ENCODE assay signal across 11 mouse cellular contexts in the genomic region with DNA sequence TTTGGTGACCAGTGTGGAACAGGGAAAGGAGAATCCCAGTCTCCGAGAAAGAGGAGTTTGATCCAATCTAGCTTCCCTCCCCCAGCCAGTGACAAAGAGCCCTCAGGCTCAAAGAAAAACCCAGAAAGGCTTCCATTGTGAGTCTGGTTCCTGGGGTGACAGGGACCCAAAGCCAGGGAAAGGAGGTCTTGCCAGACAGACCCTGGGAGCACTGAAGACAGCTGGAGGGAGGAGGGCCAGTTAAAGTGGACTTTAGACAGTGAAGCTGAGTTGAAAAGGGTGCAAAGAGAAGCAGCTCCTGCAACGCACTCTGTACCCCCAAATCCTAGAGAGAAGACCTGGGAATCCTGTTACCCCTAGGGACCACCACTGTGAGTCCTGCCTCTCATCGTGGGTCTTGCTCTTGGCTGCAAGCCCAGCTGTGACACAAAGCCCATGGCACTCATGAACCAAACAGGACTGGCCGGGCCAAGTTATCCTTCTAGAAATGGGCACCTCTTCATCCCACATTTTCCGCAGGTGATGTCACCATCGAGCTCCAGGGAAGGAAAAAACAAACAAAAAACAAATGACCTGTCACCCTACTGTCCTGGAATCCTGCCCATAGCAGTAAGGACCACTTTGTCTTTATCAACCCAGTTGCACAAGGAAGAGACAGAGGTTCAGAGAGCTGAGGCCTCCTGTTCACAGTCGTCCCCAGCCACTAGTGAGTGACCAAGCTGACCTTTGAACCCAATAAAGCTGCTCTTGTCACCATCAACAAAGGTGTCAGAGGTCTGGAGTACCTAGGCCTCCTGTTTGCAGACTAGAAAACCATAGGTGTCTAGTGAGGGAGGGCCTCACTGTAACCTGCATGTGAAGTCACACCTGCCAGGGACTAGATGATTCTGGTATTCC. TPM values are rescaled to one million over a fixed set of nuclear protein-coding genes. Genes with fewer than 3 reads are reported as not detected.
DNase-seq lines count a peak whose midpoint lies in the region; ATAC-seq and TF ChIP-seq lines count a peak whose summit lies in the region.
"Had no signal": no experiment of that assay in that cellular context is flagged by ENCODE, and none has a peak within 500 bp of the region (broad histone marks: within the 10 kb centered on the region; RNA-seq: fewer than 3 reads in every experiment).

No protein-coding gene starts in this region.

- TF ChIP-seq CTCF in olfactory bulb, adult 2 months (IDR thresholded peaks at IDR 0.05; ENCODE audit: insufficient read depth, low read depth, low read length), result no peak

- TF ChIP-seq POLR2A in olfactory bulb, adult 2 months (IDR thresholded peaks at IDR 0.05; ENCODE audit: insufficient read depth, low read depth, low read length), result no peak

- ATAC-seq in heart, embryonic 15.5 days (replicated peaks; ENCODE audit: insufficient number of reproducible peaks, insufficient read depth, low FRiP score, low read depth), result no peak
- peak; percentile 39; the same call in 1 of the 2 replicates for ATAC-seq in midbrain, embryonic 15.5 days (replicated peaks)
- ATAC-seq in midbrain, embryonic 13.5 days, result no peak
- ATAC-seq in hindbrain, embryonic 15.5 days (ENCODE audit: low FRiP score, low read depth), result peak; percentile 80

- H3K27me3 ChIP-seq in heart, embryonic 15.5 days, result 0 out of 2 replicates have a peak, but pooled peaks cover 3% of the 10 kb centered on the region
- H3K27me3 ChIP-seq in midbrain, embryonic 15.5 days (replicated peaks), result no peaks in the 10 kb centered on the region
- H3K27me3 ChIP-seq in midbrain, embryonic 13.5 days, result no peaks in the 10 kb centered on the region
- no peaks in the 10 kb centered on the region for H3K27me3 ChIP-seq in hindbrain, embryonic 15.5 days

- no peak overlapping the region for H3K9ac ChIP-seq in heart, embryonic 15.5 days
- no peak overlapping the region for H3K9ac ChIP-seq in midbrain, embryonic 15.5 days
- H3K9ac ChIP-seq in midbrain, embryonic 13.5 days (replicated peaks), result no peak overlapping the region
- no peak overlapping the region for H3K9ac ChIP-seq in hindbrain, embryonic 15.5 days

- H3K27ac ChIP-seq in heart, embryonic 15.5 days, result peak overlapping the region; percentile 34
- peak overlapping the region; percentile 65 for H3K27ac ChIP-seq in midbrain, embryonic 15.5 days
- no peak overlapping the region for H3K27ac ChIP-seq in midbrain, embryonic 13.5 days
- H3K27ac ChIP-seq in hindbrain, embryonic 15.5 days (replicated peaks), result peak overlapping the region; percentile 80
- H3K27ac ChIP-seq in olfactory bulb, adult 2 months (ENCODE audit: insufficient read depth, low read depth, low read length), result peak overlapping the region; percentile 56

- H3K4me2 ChIP-seq in heart, embryonic 15.5 days, result no peak overlapping the region
- no peak overlapping the region for H3K4me2 ChIP-seq in midbrain, embryonic 15.5 days
- no peak overlapping the region for H3K4me2 ChIP-seq in midbrain, embryonic 13.5 days (replicated peaks)
- no peak overlapping the region for H3K4me2 ChIP-seq in hindbrain, embryonic 15.5 days

- WGBS in heart, embryonic 15.5 days, result 52% methylated on average over 7 of the region's 7 CpGs
- 61% methylated on average over 7 of the region's 7 CpGs for WGBS in midbrain, embryonic 15.5 days
- 71% methylated on average over 7 of the region's 7 CpGs for WGBS in midbrain, embryonic 13.5 days
- WGBS in hindbrain, embryonic 15.5 days, result 59% methylated on average over 7 of the region's 7 CpGs
- WGBS in olfactory bulb, adult 2 months, result 57% methylated on average over 7 of the region's 7 CpGs

- peaks cover 9% of the 10 kb centered on the region for H3K4me1 ChIP-seq in heart, embryonic 15.5 days (replicated peaks)
- H3K4me1 ChIP-seq in midbrain, embryonic 15.5 days, result peaks cover 3% of the 10 kb centered on the region; the same call in 1 of the 2 replicates
- peaks cover 3% of the 10 kb centered on the region; the same call in 1 of the 2 replicates for H3K4me1 ChIP-seq in midbrain, embryonic 13.5 days (replicated peaks)
- H3K4me1 ChIP-seq in hindbrain, embryonic 15.5 days (replicated peaks), result peaks cover 4% of the 10 kb centered on the region; the same call in 1 of the 2 replicates
- no peaks in the 10 kb centered on the region for H3K4me1 ChIP-seq in olfactory bulb, adult 2 months (ENCODE audit: control insufficient read depth, insufficient read depth, low read length)

- no peak for DNase-seq in heart, adult 11 months
- DNase-seq in retina, embryonic 14.5 days (ENCODE audit: low spot score), result no peak
- DNase-seq in gastrocnemius, postnatal 10 days, result no peak
- DNase-seq: heart, postnatal 36 days had no signal

- no peak overlapping the region for H3K4me3 ChIP-seq in heart, embryonic 15.5 days
- H3K4me3 ChIP-seq in midbrain, embryonic 15.5 days, result no peak overlapping the region
- no peak overlapping the region for H3K4me3 ChIP-seq in midbrain, embryonic 13.5 days (replicated peaks)
- H3K4me3 ChIP-seq in hindbrain, embryonic 15.5 days, result no peak overlapping the region
- H3K4me3 ChIP-seq in olfactory bulb, adult 2 months (ENCODE audit: insufficient read depth, low read depth, low read length), result no peak overlapping the region
- H3K4me3 ChIP-seq: myocyte had no signal

- no peaks in the 10 kb centered on the region for H3K36me3 ChIP-seq in heart, embryonic 15.5 days
- H3K36me3 ChIP-seq in midbrain, embryonic 15.5 days (replicated peaks), result no peaks in the 10 kb centered on the region
- no peaks in the 10 kb centered on the region for H3K36me3 ChIP-seq in midbrain, embryonic 13.5 days
- H3K36me3 ChIP-seq in hindbrain, embryonic 15.5 days, result no peaks in the 10 kb centered on the region

- H3K9me3 ChIP-seq in heart, embryonic 15.5 days (replicated peaks), result no peaks in the 10 kb centered on the region
- no peaks in the 10 kb centered on the region for H3K9me3 ChIP-seq in midbrain, embryonic 15.5 days
- no peaks in the 10 kb centered on the region for H3K9me3 ChIP-seq in midbrain, embryonic 13.5 days
- H3K9me3 ChIP-seq in hindbrain, embryonic 15.5 days, result no peaks in the 10 kb centered on the region

RNA-seq across cellular contexts. Expression of a gene that starts 11.2 kb away (rescaled TPM):
- not detected in 2 replicates for polyA plus RNA-seq in heart, embryonic 15.5 days (2015; fragmentation: Nextera tagmentation; extraction: Ambion mirVana)
- polyA plus RNA-seq in midbrain, embryonic 15.5 days (2015; fragmentation: Nextera tagmentation; extraction: Ambion mirVana), result not detected in 2 replicates
- polyA plus RNA-seq in midbrain, embryonic 13.5 days (2015; fragmentation: Nextera tagmentation; extraction: Ambion mirVana), result not detected in 2 replicates
- not detected in 2 replicates for polyA plus RNA-seq in hindbrain, embryonic 15.5 days (2015; fragmentation: Nextera tagmentation; extraction: Ambion mirVana)
- not detected in 2 replicates for polyA plus RNA-seq in olfactory bulb, adult 2 months (2012; ENCODE audit: insufficient read depth, insufficient read length, low replicate concordance, missing spikeins)
- not detected for total RNA-seq in gastrocnemius, postnatal 10 days (2021)
- total RNA-seq: heart, postnatal 36 days had no signal
- polyA plus RNA-seq: limb, embryonic 11.5 days; myocyte had no signal

RNA-seq across cellular contexts. Expression of a gene that starts 21.2 kb away (rescaled TPM):
- 22.6 and 38.7 TPM in 2 replicates for polyA plus RNA-seq in heart, embryonic 15.5 days (2015; fragmentation: Nextera tagmentation; extraction: Ambion mirVana)
- 11.5 and 15.6 TPM in 2 replicates for polyA plus RNA-seq in midbrain, embryonic 15.5 days (2015; fragmentation: Nextera tagmentation; extraction: Ambion mirVana)
- 6.5 and 8.8 TPM in 2 replicates for polyA plus RNA-seq in midbrain, embryonic 13.5 days (2015; fragmentation: Nextera tagmentation; extraction: Ambion mirVana)
- polyA plus RNA-seq in hindbrain, embryonic 15.5 days (2015; fragmentation: Nextera tagmentation; extraction: Ambion mirVana), result 23.8 and 26.9 TPM in 2 replicates
- not detected in 2 replicates for polyA plus RNA-seq in olfactory bulb, adult 2 months (2012; ENCODE audit: insufficient read depth, insufficient read length, low replicate concordance, missing spikeins)
- 10 to 100 TPM; 18.0 to 23.3 TPM for total RNA-seq in gastrocnemius, postnatal 10 days (2021)

RNA-seq across cellular contexts. Expression of a gene that starts 21.7 kb away (rescaled TPM):
- polyA plus RNA-seq in heart, embryonic 15.5 days (2015; fragmentation: Nextera tagmentation; extraction: Ambion mirVana), result 1.3 and 1.5 TPM in 2 replicates
- 4.3 and 5.3 TPM in 2 replicates for polyA plus RNA-seq in midbrain, embryonic 15.5 days (2015; fragmentation: Nextera tagmentation; extraction: Ambion mirVana)
- polyA plus RNA-seq in midbrain, embryonic 13.5 days (2015; fragmentation: Nextera tagmentation; extraction: Ambion mirVana), result 1.3 and 2.8 TPM in 2 replicates
- polyA plus RNA-seq in hindbrain, embryonic 15.5 days (2015; fragmentation: Nextera tagmentation; extraction: Ambion mirVana), result 3.1 and 4.6 TPM in 2 replicates
- polyA plus RNA-seq in olfactory bulb, adult 2 months (2012; ENCODE audit: insufficient read depth, insufficient read length, low replicate concordance, missing spikeins), result not detected in 2 replicates
- 10 to 100 TPM; 34.6 to 40.5 TPM for total RNA-seq in gastrocnemius, postnatal 10 days (2021)

RNA-seq across cellular contexts. Expression of a gene that starts 43.9 kb away (rescaled TPM):
- 19.1 and 28.5 TPM in 2 replicates for polyA plus RNA-seq in heart, embryonic 15.5 days (2015; fragmentation: Nextera tagmentation; extraction: Ambion mirVana)
- 162 and 163 TPM in 2 replicates for polyA plus RNA-seq in midbrain, embryonic 15.5 days (2015; fragmentation: Nextera tagmentation; extraction: Ambion mirVana)
- 107 and 117 TPM in 2 replicates for polyA plus RNA-seq in midbrain, embryonic 13.5 days (2015; fragmentation: Nextera tagmentation; extraction: Ambion mirVana)
- 145 and 156 TPM in 2 replicates for polyA plus RNA-seq in hindbrain, embryonic 15.5 days (2015; fragmentation: Nextera tagmentation; extraction: Ambion mirVana)
- not detected in 2 replicates for polyA plus RNA-seq in olfactory bulb, adult 2 months (2012; ENCODE audit: insufficient read depth, insufficient read length, low replicate concordance, missing spikeins)
- total RNA-seq in gastrocnemius, postnatal 10 days (2021), result 10 to 100 TPM; 48.7 to 62.2 TPM

RNA-seq across cellular contexts. Expression of a gene that starts 58.9 kb away (rescaled TPM):
- polyA plus RNA-seq in heart, embryonic 15.5 days (2015; fragmentation: Nextera tagmentation; extraction: Ambion mirVana), result 1.2 and 3.0 TPM in 2 replicates
- polyA plus RNA-seq in midbrain, embryonic 15.5 days (2015; fragmentation: Nextera tagmentation; extraction: Ambion mirVana), result 0.50 and 0.74 TPM in 2 replicates
- polyA plus RNA-seq in midbrain, embryonic 13.5 days (2015; fragmentation: Nextera tagmentation; extraction: Ambion mirVana), result 0.61 and 1.0 TPM in 2 replicates
- 0.60 and 0.96 TPM in 2 replicates for polyA plus RNA-seq in hindbrain, embryonic 15.5 days (2015; fragmentation: Nextera tagmentation; extraction: Ambion mirVana)
- not detected in 2 replicates for polyA plus RNA-seq in olfactory bulb, adult 2 months (2012; ENCODE audit: insufficient read depth, insufficient read length, low replicate concordance, missing spikeins)
- total RNA-seq in gastrocnemius, postnatal 10 days (2021), result 1 to 10 TPM; 4.0 to 4.4 TPM

Comparison
In these comparisons a context has a peak if more than half of its experiments do, and no peak if none do; other contexts are left out.
1. ATAC-seq: peak in midbrain, embryonic 15.5 days (single experiment) and hindbrain, embryonic 15.5 days (single experiment); none in heart, embryonic 15.5 days (single experiment) and midbrain, embryonic 13.5 days (single experiment).